Mouse (Mus musculus) stomach, postnatal 0 days (tissue): Measurements from ENCODE around the gene Dock8. TPM values are rescaled to one million over a fixed set of nuclear protein-coding genes. Genes with fewer than 3 reads are reported as not detected.

Source experiments
- ATAC-seq: fragments of 200-750 bp; cut with Nextera tagmentation; 2 replicates; pipeline ENCODE4 v1.8.0; 2017; ENCODE audit not compliant: low FRiP score, low TSS enrichment
- DNase-seq: peaks from one replicate; pipeline ENCODE4 v3.0.0-alpha.2; 2016; ENCODE audit warnings: low spot score
- H3K27ac ChIP-seq: fragments of 300-500 bp; sonication (generic); replicated peaks from 2 replicates; pipeline ENCODE4 v1.5.1; 2014; ENCODE audit warnings: mild to moderate bottlenecking, control low read depth
- H3K27me3 ChIP-seq: fragments of 300-500 bp; sonication (generic); 2 replicates; pipeline ENCODE4 v1.6.1; 2014; ENCODE audit warnings: low read length; ENCODE audit not compliant: control insufficient read depth, insufficient read depth
- H3K36me3 ChIP-seq: fragments of 300-500 bp; sonication (generic); 2 replicates; pipeline ENCODE4 v1.6.1; 2014; ENCODE audit warnings: low read length, mixed read lengths; ENCODE audit not compliant: control insufficient read depth, insufficient read depth
- H3K4me1 ChIP-seq: fragments of 300-500 bp; sonication (generic); replicated peaks from 2 replicates; pipeline ENCODE4 v1.6.1; 2014; ENCODE audit warnings: antibody characterized with exemption; ENCODE audit not compliant: control insufficient read depth, insufficient read depth
- H3K4me2 ChIP-seq: fragments of 300-500 bp; sonication (generic); replicated peaks from 2 replicates; pipeline ENCODE4 v1.6.1; 2014; ENCODE audit warnings: low read depth, mild to moderate bottlenecking, control low read depth, moderate library complexity
- H3K4me3 ChIP-seq: fragments of 300-500 bp; sonication (generic); 2 replicates; pipeline ENCODE4 v1.5.1; 2014; ENCODE audit warnings: low read depth, low read length, control low read depth
- H3K9ac ChIP-seq: fragments of 300-500 bp; sonication (generic); 2 replicates; pipeline ENCODE4 v1.6.1; 2014; ENCODE audit warnings: mild to moderate bottlenecking, low read length, control low read depth, mixed read lengths
- H3K9me3 ChIP-seq: fragments of 300-500 bp; sonication (generic); 2 replicates; pipeline ENCODE4 v1.6.1; 2016; ENCODE audit warnings: low read length; ENCODE audit not compliant: control insufficient read depth
- CTCF ChIP-seq: IDR thresholded peaks from 2 replicates; pipeline ENCODE4 v1.5.1; 2016; ENCODE audit warnings: antibody characterized with exemption, low read depth, mild to moderate bottlenecking, moderate library complexity
- EP300 ChIP-seq: optimal IDR thresholded peaks from 2 replicates; pipeline ENCODE3; 2016; ENCODE audit warnings: antibody characterized with exemption
- WGBS: fragments of 180-500 bp; shearing (Covaris S2); extraction: QIAGEN DNeasy Blood & Tissue Kit; methylation state at CpG from one replicate; pipeline ENCODE4 v1.1.7; 2014; 5-methylcytosine and 5-hydroxymethylcytosine counted together
- polyA plus RNA-seq: library from polyadenylated mRNA; unstranded; fragments of >200 nt; fragmentation: Nextera tagmentation; extraction: Ambion mirVana; gene quantifications from 2 replicates; pipeline ENCODE4 v1.2.1, GENCODE M21; 2015

Gene Dock8
- polyA plus RNA-seq, 1 experiment from 2014 or later, result 3.4 TPM

GRCm38 (mm10) chr19:25059847-25060364 lies 60.6 kb downstream of the Dock8 start:
- TF ChIP-seq CTCF (no peak), EP300 (no peak)
- ATAC-seq (peak; percentile 57; the same call in 1 of the 2 replicates), DNase-seq (no peak)
- no peaks in the 10 kb centered on the region for H3K36me3 ChIP-seq
- 0 out of 2 replicates have a peak overlapping the region, but pooled peaks have one; percentile 35 for H3K9ac ChIP-seq
- H3K27ac ChIP-seq, result peak overlapping the region; percentile 81
- H3K27me3 ChIP-seq, result no peaks in the 10 kb centered on the region
- H3K4me2 ChIP-seq, result peak overlapping the region; percentile 47
- WGBS, result 50% methylated on average over 7 of the region's 7 CpGs
- no peak overlapping the region for H3K4me3 ChIP-seq
- 0 out of 2 replicates have a peak, but pooled peaks cover 3% of the 10 kb centered on the region for H3K4me1 ChIP-seq
- no peaks in the 10 kb centered on the region for H3K9me3 ChIP-seq

DNA sequence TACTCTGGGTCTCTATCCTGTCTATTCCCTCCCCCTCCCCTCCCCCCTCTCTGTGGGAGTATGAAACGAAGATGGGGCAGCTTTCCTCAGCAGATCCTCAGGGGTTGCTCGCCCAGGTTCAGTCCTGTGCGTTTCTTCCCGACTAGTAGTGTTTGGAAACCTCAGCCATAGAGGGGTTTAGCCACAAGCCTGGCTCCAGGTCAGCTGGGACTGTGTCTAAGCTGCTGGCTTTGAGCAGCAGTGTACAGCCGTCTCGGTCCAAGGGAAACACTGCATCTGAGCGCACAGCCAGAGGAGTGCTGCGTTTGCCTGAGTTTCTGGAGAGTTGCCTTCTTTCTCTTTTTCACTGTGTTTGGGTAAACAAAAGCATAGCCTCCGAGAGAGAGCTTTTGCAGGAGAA lies 61.0 kb downstream of the Dock8 start:
- 0 out of 2 replicates have a peak, but pooled peaks cover 3% of the 10 kb centered on the region for H3K4me1 ChIP-seq
- no peak for ATAC-seq
- H3K9me3 ChIP-seq, result no peaks in the 10 kb centered on the region
- 20% methylated on average over 9 of the region's 9 CpGs for WGBS
- H3K9ac ChIP-seq, result peak overlapping the region; percentile 35
- peak overlapping the region; percentile 81 for H3K27ac ChIP-seq
- TF ChIP-seq CTCF (no peak), EP300 (no peak)
- H3K4me3 ChIP-seq, result peak overlapping the region; percentile 8; the same call in 1 of the 2 replicates
- no peaks in the 10 kb centered on the region for H3K27me3 ChIP-seq
- no peak for DNase-seq
- no peaks in the 10 kb centered on the region for H3K36me3 ChIP-seq
- H3K4me2 ChIP-seq, result peak overlapping the region; percentile 47

- 0 out of 2 replicates have a peak, but pooled peaks cover 3% of the 10 kb centered on the region for H3K4me1 ChIP-seq
- no peak for DNase-seq
- TF ChIP-seq CTCF (no peak), EP300 (no peak)
- no peak overlapping the region for H3K9ac ChIP-seq
- no peaks in the 10 kb centered on the region for H3K36me3 ChIP-seq
- H3K27ac ChIP-seq, result no peak overlapping the region
- 75% methylated on average over 9 of the region's 9 CpGs for WGBS
- no peaks in the 10 kb centered on the region for H3K9me3 ChIP-seq
- H3K27me3 ChIP-seq, result no peaks in the 10 kb centered on the region
- ATAC-seq, result no peak
- no peak overlapping the region for H3K4me3 ChIP-seq
- H3K4me2 ChIP-seq, result no peak overlapping the region
These were observed 63.0 kb downstream of the Dock8 start for GRCm38 (mm10) chr19:25062188-25062856.

- H3K27me3 ChIP-seq, result no peaks in the 10 kb centered on the region
- no peak for TF ChIP-seq CTCF
- no peak for TF ChIP-seq EP300
- H3K4me3 ChIP-seq, result no peak overlapping the region
These were observed 63.5 kb downstream of the Dock8 start for GRCm38 (mm10) chr19:25062857-25063240.

DNA sequence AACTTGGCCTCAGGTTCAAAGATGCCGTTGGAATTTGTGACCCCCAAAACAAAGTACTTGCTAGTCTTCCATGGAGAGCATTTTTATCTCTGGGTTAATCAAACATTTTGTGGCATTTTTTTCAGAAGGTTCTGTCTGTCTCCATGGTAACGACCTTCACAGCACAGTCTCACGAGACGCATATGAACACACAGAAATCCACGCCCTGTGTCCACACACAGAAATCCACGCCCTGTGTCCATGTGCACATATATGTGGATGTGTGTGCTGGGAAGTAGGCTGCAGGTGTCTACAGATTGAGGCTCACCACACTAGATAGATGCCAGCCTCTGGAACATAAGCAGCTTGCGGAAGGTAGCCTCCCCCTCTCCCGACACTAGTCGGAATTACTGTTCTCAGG lies 66.9 kb downstream of the Dock8 start:
- Histone ChIP-seq H3K27me3 (no peaks in the 10 kb centered on the region), H3K27ac (no peak overlapping the region), H3K9ac (no peak overlapping the region), H3K36me3 (no peaks in the 10 kb centered on the region), H3K4me3 (no peak overlapping the region), H3K4me2 (no peak overlapping the region), H3K4me1 (no peaks in the 10 kb centered on the region), H3K9me3 (no peaks in the 10 kb centered on the region)
- peak; percentile 80; the same call in 1 of the 2 replicates for ATAC-seq
- no peak for TF ChIP-seq EP300
- TF ChIP-seq CTCF, result no peak
- peak; percentile 43 for DNase-seq
- WGBS, result 50% methylated on average over 9 of the region's 9 CpGs

More at GRCm38 (mm10) chr19:25062857-25063240, 63.5 kb downstream of the Dock8 start:
- no peak overlapping the region for H3K9ac ChIP-seq
- no peaks in the 10 kb centered on the region for H3K36me3 ChIP-seq
- ATAC-seq, result no peak
- H3K4me1 ChIP-seq, result 0 out of 2 replicates have a peak, but pooled peaks cover 3% of the 10 kb centered on the region
- DNase-seq, result no peak
- H3K9me3 ChIP-seq, result no peaks in the 10 kb centered on the region
- WGBS, result 84% methylated on average over 2 of the region's 2 CpGs
- no peak overlapping the region for H3K27ac ChIP-seq
- H3K4me2 ChIP-seq, result no peak overlapping the region

GRCm38 (mm10) chr19:25068518-25068917 lies 69.2 kb downstream of the Dock8 start:
- Histone ChIP-seq H3K9ac (no peak overlapping the region), H3K4me3 (no peak overlapping the region), H3K9me3 (no peaks in the 10 kb centered on the region), H3K27me3 (no peaks in the 10 kb centered on the region), H3K36me3 (no peaks in the 10 kb centered on the region), H3K4me2 (no peak overlapping the region), H3K4me1 (no peaks in the 10 kb centered on the region), H3K27ac (no peak overlapping the region)
- 53% methylated on average over 8 of the region's 8 CpGs for WGBS
- DNase-seq (no peak), ATAC-seq (no peak)
- TF ChIP-seq CTCF (no peak), EP300 (no peak)
